Mouse (Mus musculus) hindbrain, postnatal 0 days (tissue): ENCODE data around the gene Slc20a1. TPM values are rescaled to one million over a fixed set of nuclear protein-coding genes. Genes with fewer than 3 reads are reported as not detected.

Source experiments
- ATAC-seq: fragments of 200-750 bp; cut with Nextera tagmentation; 2 replicates; pipeline ENCODE4 v1.8.0; 2017; ENCODE audit warnings: mild to moderate bottlenecking, moderate TSS enrichment, moderate library complexity
- DNase-seq: peaks from one replicate; pipeline ENCODE4 v3.0.0-alpha.2; 2015; ENCODE audit warnings: low spot score
- H3K27ac ChIP-seq: fragments of 300-500 bp; sonication (generic); 2 replicates; pipeline ENCODE4 v1.5.1; 2014; ENCODE audit warnings: mild to moderate bottlenecking
- H3K27me3 ChIP-seq: fragments of 300-500 bp; sonication (generic); 2 replicates; pipeline ENCODE4 v1.6.1; 2014; ENCODE audit warnings: low read length, mixed read lengths; ENCODE audit not compliant: insufficient read depth
- H3K36me3 ChIP-seq: fragments of 300-500 bp; sonication (generic); 2 replicates; pipeline ENCODE4 v1.6.1; 2014; ENCODE audit warnings: low read length, mixed read lengths; ENCODE audit not compliant: insufficient read depth
- H3K4me1 ChIP-seq: fragments of 300-500 bp; sonication (generic); 2 replicates; pipeline ENCODE4 v1.6.1; 2014; ENCODE audit warnings: antibody characterized with exemption, low read length, mixed read lengths; ENCODE audit not compliant: insufficient read depth
- H3K4me2 ChIP-seq: fragments of 300-500 bp; sonication (generic); 2 replicates; pipeline ENCODE4 v1.6.1; 2014; ENCODE audit warnings: low read depth, mild to moderate bottlenecking, low read length, moderate library complexity, mixed read lengths
- H3K4me3 ChIP-seq: fragments of 300-500 bp; sonication (generic); 2 replicates; pipeline ENCODE4 v1.5.1; 2014; ENCODE audit warnings: low read length
- H3K9ac ChIP-seq: fragments of 300-500 bp; sonication (generic); replicated peaks from 2 replicates; pipeline ENCODE4 v1.6.1; 2014; ENCODE audit warnings: mild to moderate bottlenecking, low read length, moderate library complexity, mixed read lengths
- H3K9me3 ChIP-seq: fragments of 300-500 bp; sonication (generic); 2 replicates; pipeline ENCODE4 v1.6.1; 2016; ENCODE audit warnings: low read length, mixed read lengths
- CTCF ChIP-seq: IDR thresholded peaks from 2 replicates; pipeline ENCODE4 v1.5.1; 2016; ENCODE audit warnings: antibody characterized with exemption, control low read depth, low read depth
- WGBS: fragments of 180-500 bp; shearing (Covaris S2); extraction: QIAGEN DNeasy Blood & Tissue Kit; methylation state at CpG from one replicate; pipeline ENCODE4 v1.1.7; 2014; 5-methylcytosine and 5-hydroxymethylcytosine counted together
- polyA plus RNA-seq: library from polyadenylated mRNA; unstranded; fragments of >200 nt; fragmentation: Nextera tagmentation; extraction: Ambion mirVana; gene quantifications from 2 replicates; pipeline ENCODE4 v1.2.1, GENCODE M21; 2015
- total RNA-seq: library from RNA; depleted of rRNA; stranded (reverse); fragments of >200 nt; gene quantifications from 2 replicates; pipeline ENCODE4 v1.2.3, GENCODE M21; 2014

Gene Slc20a1
- total and polyA plus RNA-seq, 2 experiments from 2014 or later, result 41.6 to 63.0 TPM

GRCm38 (mm10) chr2:129185611-129186290 is 12.8 kb upstream of the Slc20a1 start:
- Histone ChIP-seq H3K4me3 (no peak overlapping the region), H3K27ac (no peak overlapping the region)

DNA sequence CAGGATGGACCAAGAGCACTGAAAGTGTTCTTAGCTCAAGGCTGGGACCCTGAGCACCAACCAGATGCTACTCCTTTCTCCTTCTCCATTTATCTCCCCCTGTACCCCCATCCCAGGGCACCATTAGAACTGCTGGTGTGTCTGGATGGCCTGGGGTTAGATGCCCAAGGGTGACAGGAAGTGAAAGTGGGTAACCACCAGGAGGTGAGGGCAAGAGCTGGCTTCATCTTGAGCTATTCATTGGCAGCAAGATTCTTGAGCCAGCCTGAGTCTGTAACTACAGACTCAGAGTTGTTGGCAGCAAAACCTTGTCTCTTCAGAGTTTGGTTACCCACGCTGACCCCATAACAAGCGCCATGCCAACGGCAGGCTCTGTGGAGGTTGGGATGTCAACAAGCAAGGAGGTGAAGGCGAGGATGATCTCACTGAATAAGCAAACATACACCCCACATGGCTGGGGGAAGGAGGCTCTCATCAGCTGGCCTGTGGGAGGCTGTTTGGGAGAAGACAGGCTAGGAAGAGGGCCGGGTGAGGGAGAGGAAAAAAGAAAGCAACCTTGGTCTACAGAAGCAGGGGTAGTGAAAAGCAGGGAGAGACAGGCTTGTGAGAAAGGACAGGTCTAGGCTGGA is 12.2 kb upstream of the Slc20a1 start:
- Histone ChIP-seq H3K9ac (no peak overlapping the region), H3K27me3 (no peaks in the 10 kb centered on the region), H3K27ac (no peak overlapping the region), H3K4me1 (no peaks in the 10 kb centered on the region), H3K4me3 (no peak overlapping the region), H3K36me3 (no peaks in the 10 kb centered on the region), H3K4me2 (no peak overlapping the region), H3K9me3 (0 out of 2 replicates have a peak, but pooled peaks cover 3% of the 10 kb centered on the region)
- DNase-seq (no peak), ATAC-seq (no peak)
- WGBS, result 72% methylated on average over 5 of the region's 5 CpGs
- no peak for TF ChIP-seq CTCF

More at GRCm38 (mm10) chr2:129185611-129186290, 12.8 kb upstream of the Slc20a1 start:
- 0 out of 2 replicates have a peak, but pooled peaks cover 3% of the 10 kb centered on the region for H3K9me3 ChIP-seq
- ATAC-seq (no peak), DNase-seq (no peak)
- no peak for TF ChIP-seq CTCF
- no peak overlapping the region for H3K4me2 ChIP-seq
- H3K9ac ChIP-seq, result no peak overlapping the region
- H3K36me3 ChIP-seq, result no peaks in the 10 kb centered on the region
- H3K4me1 ChIP-seq, result no peaks in the 10 kb centered on the region
- 88% methylated on average over 10 of the region's 10 CpGs for WGBS
- no peaks in the 10 kb centered on the region for H3K27me3 ChIP-seq

DNA sequence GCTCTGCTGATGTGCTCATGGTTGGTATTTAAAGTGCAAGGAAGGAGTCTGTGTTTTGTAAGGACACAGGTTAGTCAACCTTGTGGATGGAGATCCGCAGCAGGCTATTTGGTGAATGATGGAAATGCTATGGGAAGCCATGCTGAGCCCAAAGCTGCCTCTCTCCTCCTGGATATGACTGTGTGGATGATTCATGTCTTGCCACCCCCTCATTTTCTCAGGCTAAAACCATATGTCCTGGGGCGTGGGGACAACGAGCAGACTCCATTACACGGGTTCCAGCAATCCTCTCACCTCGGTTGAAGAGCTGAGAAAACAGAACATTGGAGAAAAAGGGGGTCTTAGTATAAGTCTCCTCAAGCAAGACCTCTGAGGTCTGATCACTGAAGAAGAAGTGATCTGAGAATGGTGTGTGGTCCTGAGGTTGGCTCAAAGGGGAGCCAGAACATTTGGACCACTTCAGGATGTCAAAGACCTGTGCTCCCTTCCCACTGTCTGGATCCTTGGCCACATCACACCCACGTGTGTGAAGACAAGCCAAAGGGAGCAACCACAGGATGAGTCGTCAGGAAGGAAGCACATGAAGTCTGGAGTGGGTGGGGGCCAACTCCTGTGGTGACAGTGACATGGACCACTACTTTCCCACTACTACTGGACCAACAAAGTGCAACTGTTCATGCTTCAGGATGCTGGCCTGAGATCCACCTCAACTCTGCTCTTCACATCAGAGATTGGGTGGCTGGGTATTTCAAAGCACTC is 6.0 kb upstream of the Slc20a1 start:
- ATAC-seq (no peak), DNase-seq (no peak)
- no peak for TF ChIP-seq CTCF
- Histone ChIP-seq H3K4me2 (no peak overlapping the region), H3K27me3 (no peaks in the 10 kb centered on the region), H3K9ac (no peak overlapping the region), H3K36me3 (no peaks in the 10 kb centered on the region), H3K9me3 (0 out of 2 replicates have a peak, but pooled peaks cover 3% of the 10 kb centered on the region), H3K4me1 (no peaks in the 10 kb centered on the region), H3K4me3 (no peak overlapping the region), H3K27ac (no peak overlapping the region)
- WGBS, result 85% methylated on average over 7 of the region's 7 CpGs

DNA sequence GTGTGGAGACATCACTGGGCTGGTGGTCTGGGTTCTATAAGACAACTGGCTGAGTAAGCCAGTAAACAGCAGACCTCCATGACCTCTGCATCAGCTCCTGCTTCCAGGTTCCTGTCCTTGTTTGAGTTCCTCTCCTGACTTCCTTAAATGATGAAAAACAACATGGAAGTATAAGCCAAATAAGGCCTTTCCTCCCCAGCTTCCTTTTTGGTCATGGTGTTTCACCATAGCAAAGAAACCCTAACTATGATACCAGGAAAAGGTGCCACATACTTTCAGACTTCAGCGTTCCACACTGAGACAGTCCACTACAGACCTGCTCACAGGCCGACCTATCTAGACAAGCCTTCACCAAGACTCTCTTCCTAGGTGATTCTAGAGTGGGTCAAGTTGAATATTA is 2.2 kb upstream of the Slc20a1 start:
- H3K4me1 ChIP-seq, result peaks cover 7% of the 10 kb centered on the region
- H3K4me2 ChIP-seq, result no peak overlapping the region
- DNase-seq, result no peak
- H3K9me3 ChIP-seq, result no peaks in the 10 kb centered on the region
- WGBS, result 97% methylated on average over 2 of the region's 2 CpGs
- no peaks in the 10 kb centered on the region for H3K27me3 ChIP-seq
- H3K9ac ChIP-seq, result no peak overlapping the region
- TF ChIP-seq CTCF, result no peak
- H3K27ac ChIP-seq, result no peak overlapping the region
- no peak for ATAC-seq
- no peaks in the 10 kb centered on the region for H3K36me3 ChIP-seq
- H3K4me3 ChIP-seq, result no peak overlapping the region

DNA sequence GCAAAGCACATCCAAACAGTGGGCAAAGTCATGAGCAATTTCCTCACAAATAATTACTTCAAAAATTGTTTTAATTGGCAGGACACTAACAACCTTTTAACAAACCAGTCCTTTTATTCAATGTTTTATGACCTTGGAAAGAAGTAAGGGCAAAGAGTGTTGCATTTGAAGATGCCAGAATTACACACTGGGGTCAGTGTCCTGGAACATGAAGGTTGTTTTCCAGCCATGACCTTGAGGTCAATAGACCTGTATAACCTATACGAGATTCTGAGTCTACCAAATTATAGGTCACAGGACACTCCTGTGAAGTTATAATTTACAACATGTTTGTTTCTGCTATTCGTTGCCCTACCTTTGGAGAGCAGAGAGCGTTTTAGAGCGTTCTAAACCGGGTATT is 1.4 kb upstream of the Slc20a1 start:
- peak overlapping the region; percentile 90 for H3K4me2 ChIP-seq
- no peaks in the 10 kb centered on the region for H3K36me3 ChIP-seq
- H3K27ac ChIP-seq, result no peak overlapping the region; the same call in 1 of the 2 replicates
- ATAC-seq, result no peak
- peaks cover 7% of the 10 kb centered on the region for H3K4me1 ChIP-seq
- H3K27me3 ChIP-seq, result no peaks in the 10 kb centered on the region
- WGBS, result 64% methylated on average over 5 of the region's 5 CpGs
- no peak overlapping the region for H3K9ac ChIP-seq
- no peak for TF ChIP-seq CTCF
- no peaks in the 10 kb centered on the region for H3K9me3 ChIP-seq
- no peak for DNase-seq
- H3K4me3 ChIP-seq, result peak overlapping the region; percentile 65

- ATAC-seq, result peak; percentile 83; the same call in 1 of the 2 replicates
- peak; percentile 70 for DNase-seq
- H3K27me3 ChIP-seq, result no peaks in the 10 kb centered on the region
- peak overlapping the region; percentile 65 for H3K4me3 ChIP-seq
- H3K4me1 ChIP-seq, result peaks cover 7% of the 10 kb centered on the region
- TF ChIP-seq CTCF, result no peak
- peaks cover 4% of the 10 kb centered on the region; the same call in 1 of the 2 replicates for H3K36me3 ChIP-seq
- WGBS, result 1% methylated on average over 32 of the region's 32 CpGs
- H3K9me3 ChIP-seq, result no peaks in the 10 kb centered on the region
- H3K9ac ChIP-seq, result peak overlapping the region; percentile 81
- H3K27ac ChIP-seq, result peak overlapping the region; percentile 95
- H3K4me2 ChIP-seq, result peak overlapping the region; percentile 90
These were observed 625 bp upstream of the Slc20a1 start for GRCm38 (mm10) chr2:129197843-129198435.
